Mouse (Mus musculus) C2C12 (cell line): ENCODE measurements at regions not wholly inside any gene's neighbourhood (a gene's known extent, or its start where the extent isn't known, plus 50 kb on each side); places are given as distances from the start of the nearest gene placed in this dataset.

Source experiments
- CEBPB ChIP-seq: IDR thresholded peaks from one replicate; pipeline ENCODE4 v1.6.1; 2011; ENCODE audit warnings: low read depth, mild to moderate bottlenecking, control low read depth, moderate library complexity
- CTCF ChIP-seq: IDR thresholded peaks from one replicate; pipeline ENCODE4 v1.5.1; 2011; ENCODE audit not compliant: control insufficient read depth, insufficient read depth, insufficient read length
- MAX ChIP-seq: IDR thresholded peaks from one replicate; pipeline ENCODE4 v1.6.1; 2011; ENCODE audit warnings: mild to moderate bottlenecking, control low read depth
- MYOD1 ChIP-seq: IDR thresholded peaks from one replicate; pipeline ENCODE4 v1.6.1; 2011; ENCODE audit warnings: low read depth; ENCODE audit not compliant: control insufficient read depth, insufficient read length
- MYOG ChIP-seq: IDR thresholded peaks from one replicate; pipeline ENCODE4 v1.6.1; 2011; ENCODE audit not compliant: control insufficient read depth, insufficient read length; ENCODE audit errors: extremely low read depth
- USF1 ChIP-seq: IDR thresholded peaks from one replicate; pipeline ENCODE4 v1.6.1; 2011; ENCODE audit warnings: low read depth, mild to moderate bottlenecking, control low read depth, moderate library complexity

DNA sequence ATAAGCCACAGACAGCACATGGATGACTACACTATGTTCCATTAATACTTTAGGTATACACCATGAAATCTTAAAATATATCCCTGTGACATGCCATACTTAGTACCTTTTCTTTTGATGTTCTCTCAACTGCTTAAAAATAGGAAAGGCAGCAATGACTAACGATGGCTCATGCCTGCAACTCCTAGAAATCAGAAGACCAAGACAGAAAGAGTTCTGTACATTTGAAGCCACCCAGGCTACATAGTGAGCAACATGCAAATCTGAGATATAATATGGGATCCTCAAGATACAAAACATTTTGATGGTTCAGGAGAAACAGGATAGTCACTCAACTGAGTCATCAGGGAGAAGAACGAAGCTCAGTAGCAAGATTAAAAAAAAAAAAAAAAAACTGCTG, 412.7 kb upstream of the Tenm4 start:
- TF ChIP-seq CTCF (no peak), MAX (no peak), MYOG (no peak), USF1 (no peak), CEBPB (no peak), MYOD1 (no peak)
